Mouse (Mus musculus): ENCODE data around the gene Dennd6b.
A peak's percentile ranks its signal among the peaks of the same experiment; 100 is the strongest.

Dennd6b gene

DNA sequence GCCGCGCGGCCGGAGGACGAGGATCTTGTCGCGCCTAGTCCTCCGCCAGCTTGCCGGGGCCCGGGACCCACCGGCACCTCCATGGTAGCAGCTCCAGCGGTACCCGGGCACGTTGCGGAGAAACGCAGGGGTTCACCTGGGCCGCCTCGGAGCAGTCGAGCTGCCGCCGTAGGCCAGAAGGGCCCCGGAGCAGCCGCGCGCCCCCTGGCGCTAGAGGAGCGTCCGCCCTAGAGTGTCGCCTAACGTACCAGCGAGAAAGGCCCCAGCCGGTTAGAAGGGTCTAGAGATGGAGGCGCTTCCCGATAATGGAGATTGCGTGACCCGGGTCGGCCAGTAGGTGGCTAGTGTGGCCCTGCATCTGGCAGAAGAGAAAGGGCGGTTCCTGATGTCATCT is at the start of gene Dennd6b:
Dennd6b (minus strand) TSS at position 184 of the 394 bp plus-strand sequence.
- DNase-seq (ENCODE audit: low spot score) = peak; percentile 93

DNA sequence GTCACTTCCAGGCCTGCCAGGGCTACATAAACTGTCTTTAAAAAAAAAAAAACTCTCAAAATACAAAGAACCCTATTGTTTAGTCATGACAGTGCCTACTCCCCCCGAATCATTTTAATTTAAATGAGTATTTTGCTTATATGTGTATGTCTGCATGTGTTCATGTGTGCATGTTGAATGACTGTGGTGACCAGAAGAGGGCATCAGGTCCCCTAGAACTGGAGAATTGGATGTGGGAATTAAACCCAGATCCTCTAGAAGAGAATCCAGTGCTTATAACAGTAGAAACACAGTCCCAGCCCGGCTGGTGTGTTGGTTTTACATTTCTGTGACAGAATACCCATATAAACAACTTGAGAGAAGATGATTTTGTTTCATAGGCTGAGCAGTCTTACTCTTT is 44.7 kb upstream of the Dennd6b start:
- no peak for DNase-seq (ENCODE audit: low spot score)

- no peak for DNase-seq (ENCODE audit: low spot score)
Observed at GRCm38 (mm10) chr15:89239751-89240392, 43.6 kb upstream of the Dennd6b start.

DNA sequence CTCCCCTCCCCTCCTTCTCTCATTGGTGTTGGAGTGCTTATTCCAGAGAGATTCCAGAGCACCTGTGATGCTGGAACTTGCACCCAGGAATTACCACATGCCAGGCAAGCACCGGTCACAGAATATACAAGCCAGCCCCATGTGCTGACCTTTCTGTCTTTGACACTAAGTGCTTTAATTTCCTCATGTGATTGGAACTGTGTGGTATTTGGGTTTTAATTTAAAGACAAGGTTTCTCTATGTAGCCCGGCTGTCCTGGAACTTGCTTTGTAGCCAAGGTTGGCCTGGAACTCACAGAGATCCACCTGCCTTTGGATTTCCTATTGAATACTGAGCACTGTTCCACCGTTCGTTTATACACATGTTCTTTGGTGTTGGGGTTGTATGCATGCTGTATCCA is 37.8 kb upstream of the Dennd6b start:
- DNase-seq (ENCODE audit: low spot score) = no peak

- DNase-seq (ENCODE audit: low spot score) = no peak
Observed at GRCm38 (mm10) chr15:89233586-89233985, 37.3 kb upstream of the Dennd6b start.

DNA sequence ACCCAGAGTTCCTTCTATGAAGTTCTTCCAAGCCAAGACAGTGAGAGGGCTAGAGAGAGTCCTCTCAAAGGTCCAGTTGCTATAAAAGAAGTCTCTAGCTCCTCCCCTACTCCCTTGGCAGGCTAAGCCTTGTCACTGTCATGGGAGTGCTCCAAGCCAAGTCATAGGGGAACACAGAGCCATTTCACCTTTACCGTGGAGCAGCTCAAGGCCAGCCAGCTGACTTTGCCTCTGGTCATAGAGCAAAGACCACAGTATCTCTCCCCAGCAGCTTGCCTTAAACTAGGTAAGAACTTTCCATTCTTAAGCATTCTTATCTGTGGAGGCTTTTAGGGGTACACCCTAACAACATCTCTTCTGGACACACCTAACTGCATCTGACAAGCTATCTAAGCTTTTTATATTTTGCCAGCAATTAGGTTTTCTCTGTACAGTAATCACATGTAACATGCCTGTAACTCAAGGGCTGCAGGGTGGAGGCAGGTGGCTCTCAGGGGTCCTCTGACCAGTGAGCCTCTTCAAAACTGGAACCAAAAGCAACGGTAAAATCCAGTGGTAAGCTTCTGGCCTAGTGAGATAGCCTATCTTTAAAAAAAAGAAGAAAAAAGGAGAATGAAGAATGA is 19.4 kb upstream of the Dennd6b start:
- no peak for DNase-seq (ENCODE audit: low spot score)

DNA sequence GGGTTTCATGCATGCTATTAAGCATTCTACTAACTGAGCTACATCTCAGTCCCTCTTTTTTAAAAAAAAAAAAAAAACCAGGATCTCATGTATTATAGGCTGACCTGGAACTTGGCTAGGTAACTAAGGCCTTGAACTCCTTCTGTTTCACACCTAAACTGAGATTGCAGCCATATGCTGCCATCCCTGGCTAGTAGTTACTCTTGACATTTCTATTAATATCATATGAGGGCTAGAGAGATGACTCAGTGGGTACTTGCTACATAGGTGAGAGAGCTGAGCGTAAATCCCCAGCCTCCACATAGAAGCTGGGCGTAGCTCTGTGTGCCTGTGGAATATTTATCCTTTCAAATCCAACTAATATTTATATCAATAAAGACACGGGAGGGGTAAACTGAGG is 18.7 kb upstream of the Dennd6b start:
- no peak for DNase-seq (ENCODE audit: low spot score)

DNA sequence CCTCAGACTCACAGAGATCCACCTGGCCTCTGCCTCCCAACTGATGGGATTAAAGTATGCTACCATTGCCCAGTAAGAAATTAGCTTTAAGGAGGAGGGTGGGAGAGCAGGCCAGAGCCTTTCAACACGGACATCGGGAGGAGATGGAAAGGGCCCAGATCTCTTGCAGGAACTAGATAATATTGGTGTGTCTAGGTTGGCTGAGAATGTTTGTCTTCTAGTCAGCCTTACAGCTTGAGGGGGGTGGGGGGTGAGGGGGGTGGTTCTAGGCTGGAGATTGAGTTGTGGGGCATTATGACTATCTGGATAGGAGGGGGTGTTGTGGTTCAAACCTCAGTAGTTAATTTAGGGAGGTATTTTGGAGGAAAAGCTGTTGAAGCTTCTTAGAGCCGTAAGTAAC is 17.2 kb upstream of the Dennd6b start:
- no peak for DNase-seq (ENCODE audit: low spot score)

GRCm38 (mm10) chr15:89212495-89212894 is 16.2 kb upstream of the Dennd6b start:
- DNase-seq (ENCODE audit: low spot score) = no peak

GRCm38 (mm10) chr15:89211716-89212461 is 15.6 kb upstream of the Dennd6b start:
- DNase-seq (ENCODE audit: low spot score) = peak; percentile 41

- DNase-seq (ENCODE audit: low spot score) = peak; percentile 71
Observed at GRCm38 (mm10) chr15:89210915-89211715, 14.8 kb upstream of the Dennd6b start, which contains the start of gene Ppp6r2. Gene Ppp6r2 (plus strand): TSS chr15:89211553.

- DNase-seq (ENCODE audit: low spot score) = peak; percentile 86
Observed at GRCm38 (mm10) chr15:89209886-89210761, 13.8 kb upstream of the Dennd6b start.

DNA sequence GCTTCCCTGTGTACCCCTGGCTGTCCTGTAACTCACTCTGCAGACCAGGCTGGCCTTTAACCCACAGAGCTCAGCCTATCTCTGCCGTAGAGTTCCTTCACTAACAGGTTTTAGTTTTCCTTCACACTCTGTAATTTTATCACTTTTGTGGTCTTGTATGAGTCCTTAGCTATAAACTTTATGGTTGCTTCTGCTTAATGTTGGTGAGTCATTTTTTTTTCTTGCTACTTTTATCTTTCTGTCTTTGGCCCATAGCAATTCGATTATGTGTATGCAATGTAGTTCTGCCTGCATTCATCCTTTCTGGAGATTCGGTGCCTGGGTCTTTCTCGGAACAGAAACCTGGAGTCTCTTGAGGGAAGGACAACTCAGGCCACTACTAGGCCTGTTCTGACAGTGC is 11.2 kb upstream of the Dennd6b start:
- DNase-seq (ENCODE audit: low spot score) = no peak

DNA sequence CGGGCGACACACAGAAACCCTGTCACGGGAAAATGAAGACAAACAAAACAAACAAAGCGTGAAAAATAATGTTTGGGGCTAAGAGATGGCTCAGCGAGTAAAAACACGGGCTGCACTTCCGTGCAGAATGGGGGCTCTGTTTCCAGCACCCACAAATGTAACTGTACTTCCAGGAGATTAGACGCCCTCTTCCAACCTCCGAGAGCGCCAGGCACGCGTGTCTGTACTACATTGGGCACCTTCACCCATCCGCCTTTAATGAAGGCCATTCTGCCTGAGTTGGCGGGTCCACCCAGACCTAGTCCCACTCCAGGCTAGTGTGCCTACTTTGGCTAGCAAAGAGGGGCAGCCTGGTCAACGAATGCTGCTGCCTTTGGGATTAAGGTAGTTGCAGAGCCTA is 760 bp upstream of the Dennd6b start:
- no peak for DNase-seq (ENCODE audit: low spot score)

DNA sequence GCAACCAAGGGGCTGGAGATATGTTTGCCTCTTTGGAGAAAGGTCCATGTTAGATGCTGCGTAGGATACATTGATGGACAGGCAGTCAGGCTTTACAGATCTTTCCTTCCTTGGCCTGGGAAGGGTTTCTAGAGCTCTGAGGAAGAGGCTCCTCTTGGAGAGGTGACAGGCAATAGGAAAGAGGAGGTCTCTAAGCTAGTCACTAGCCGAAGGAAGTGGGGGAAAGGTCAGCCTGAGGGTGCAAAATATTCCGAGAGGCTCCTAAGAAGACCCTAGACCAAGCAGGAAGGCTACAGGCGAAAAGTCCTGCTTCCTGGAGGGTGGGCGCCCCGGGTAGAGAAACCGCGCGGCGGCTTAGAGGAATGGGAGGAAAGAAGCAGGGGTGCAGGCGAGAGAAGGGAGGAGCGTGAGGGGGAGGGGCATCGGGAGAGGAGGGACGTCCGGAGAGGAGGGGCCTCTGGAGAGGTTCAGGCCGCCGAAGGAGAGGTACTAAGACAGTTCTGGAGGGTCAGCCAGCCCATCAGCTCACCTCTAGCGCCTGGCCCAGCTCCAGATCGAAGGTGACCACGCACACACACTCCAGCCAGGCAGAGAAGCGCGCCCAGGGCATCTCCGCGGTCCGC is 495 bp downstream of the Dennd6b start:
- peak; percentile 84 for DNase-seq (ENCODE audit: low spot score)

DNA sequence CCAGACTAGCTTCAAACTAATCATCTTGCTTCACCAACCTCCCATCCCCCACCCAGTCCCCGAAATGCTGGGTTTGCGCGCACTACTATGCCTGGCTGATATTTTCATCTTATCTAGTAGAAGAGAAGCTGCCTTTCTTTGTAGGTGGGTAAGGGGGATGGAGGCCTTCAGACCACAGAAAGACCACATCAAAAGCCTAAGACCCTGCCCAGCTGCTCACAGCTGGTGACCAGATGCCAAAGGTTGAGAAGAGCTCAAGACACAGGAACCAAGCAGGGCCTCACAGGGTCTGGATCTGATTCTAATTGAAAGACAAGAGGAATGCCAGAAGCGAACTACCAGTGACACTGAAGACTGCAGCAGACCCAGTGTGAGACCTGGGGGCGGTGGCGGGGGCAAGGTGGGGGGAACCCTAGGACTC is 1.0 kb downstream of the Dennd6b start:
- DNase-seq (ENCODE audit: low spot score) = no peak

- DNase-seq (ENCODE audit: low spot score) = no peak
Observed at GRCm38 (mm10) chr15:89184937-89185227, 11.4 kb downstream of the Dennd6b start.

DNA sequence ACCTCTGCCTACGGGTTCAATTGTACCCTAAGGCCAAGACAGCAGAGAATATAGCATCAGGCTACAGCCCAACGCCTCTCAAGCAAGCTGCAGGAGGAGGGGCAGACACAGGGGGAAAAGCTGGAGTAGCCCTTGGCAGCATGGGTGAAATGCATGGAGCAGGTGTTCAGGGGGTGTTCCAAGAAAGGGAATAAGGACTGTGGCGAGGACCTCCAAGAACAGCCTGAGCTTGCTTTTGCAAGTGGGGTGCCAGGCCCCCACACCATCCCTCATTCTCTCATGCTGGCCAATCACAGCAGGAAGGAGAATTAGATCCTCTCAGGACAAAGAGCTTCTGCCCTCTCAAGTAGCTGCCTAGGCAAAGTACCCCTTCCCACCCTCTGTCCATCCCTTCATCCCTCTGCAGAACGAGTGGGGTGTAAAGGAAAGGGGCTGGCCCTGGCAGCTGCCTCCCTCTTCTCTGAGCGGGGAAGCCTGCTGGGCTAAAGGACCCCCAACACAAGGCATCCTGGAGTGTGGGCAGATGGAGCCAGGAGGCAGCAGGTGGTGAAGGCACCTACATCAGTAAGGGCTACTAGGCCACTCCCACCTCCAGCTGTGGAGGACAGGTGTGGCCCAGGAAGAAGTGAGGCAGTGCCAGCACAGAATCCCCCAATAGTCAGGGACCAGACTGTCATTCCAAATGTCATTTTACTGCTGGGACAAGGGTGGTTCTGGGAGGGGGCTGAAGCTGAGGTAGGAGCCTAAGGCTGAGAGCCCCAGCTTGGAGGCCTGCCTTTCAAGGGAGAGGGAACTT is 12.0 kb downstream of the Dennd6b start:
- no peak for DNase-seq (ENCODE audit: low spot score)

- DNase-seq (ENCODE audit: low spot score) = no peak
Observed at GRCm38 (mm10) chr15:89182842-89183241, 13.5 kb downstream of the Dennd6b start.

DNA sequence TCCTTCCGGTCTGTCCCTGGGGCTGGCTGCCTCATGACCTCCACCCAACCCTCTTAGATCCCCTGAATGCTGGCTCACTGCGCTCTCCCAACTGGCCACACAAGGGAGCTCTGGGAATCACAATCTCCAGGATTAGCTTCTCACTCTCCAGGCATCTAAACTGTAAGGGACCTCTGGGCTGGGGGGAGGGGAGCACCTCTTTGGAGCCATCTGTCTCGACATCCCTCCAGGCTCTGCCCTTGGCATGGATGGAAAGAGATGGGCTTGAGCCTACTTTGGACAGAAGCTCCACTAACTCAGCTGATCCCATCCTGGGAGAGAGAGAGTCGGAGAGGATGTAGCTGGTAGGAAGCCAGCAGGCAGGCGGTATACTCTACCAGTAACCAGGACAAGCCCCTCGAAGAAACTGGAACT is 14.0 kb downstream of the Dennd6b start:
- DNase-seq (ENCODE audit: low spot score) = no peak

Data from spleen, adult 12 weeks (tissue).